In the genomic region with DNA sequence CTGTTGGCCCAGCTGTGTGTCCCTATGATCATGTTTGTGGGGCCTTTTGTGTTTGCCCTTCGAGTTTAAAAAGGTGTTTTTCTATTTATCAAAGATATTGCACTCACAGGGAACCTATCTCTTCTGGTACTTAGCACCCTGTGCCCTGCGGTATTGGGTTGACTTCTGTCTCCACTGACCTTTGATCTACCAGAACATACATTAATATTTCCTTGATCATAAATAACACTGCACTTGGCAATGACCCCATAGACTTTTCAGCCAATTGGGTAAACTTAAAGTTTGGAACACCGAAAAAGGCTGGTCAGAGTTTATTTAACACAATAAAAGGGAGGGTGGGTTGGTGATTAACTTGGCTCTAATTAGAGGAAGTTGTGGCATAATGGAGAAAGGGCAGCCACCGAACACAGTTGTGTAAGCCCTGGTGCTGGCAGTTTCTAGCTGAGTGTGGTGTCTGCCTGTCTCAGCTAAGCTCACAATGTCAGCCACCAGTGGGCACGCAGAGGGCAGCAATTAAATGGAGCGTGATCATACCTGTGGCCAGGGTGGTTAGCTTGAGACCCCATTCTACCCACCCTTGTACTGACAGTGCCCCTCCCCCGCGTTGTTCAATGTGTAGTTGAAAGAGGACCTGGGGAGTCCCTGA, we compare ENCODE assay signal across 10 mouse cellular contexts. TPM values are rescaled to one million over a fixed set of nuclear protein-coding genes. Genes with fewer than 3 reads are reported as not detected.
DNase-seq lines count a peak whose midpoint lies in the region; ATAC-seq and TF ChIP-seq lines count a peak whose summit lies in the region.
"Had no signal": no experiment of that assay in that cellular context is flagged by ENCODE, and none has a peak within 500 bp of the region (broad histone marks: within the 10 kb centered on the region; RNA-seq: fewer than 3 reads in every experiment).

No protein-coding gene starts in this region.

- no peaks in the 10 kb centered on the region for H3K36me3 ChIP-seq in forebrain, embryonic 10.5 days (replicated peaks)
- no peaks in the 10 kb centered on the region for H3K36me3 ChIP-seq in forebrain, embryonic 16.5 days (ENCODE audit: control insufficient read depth, insufficient read depth)
- peaks cover 0 to 3% of the 10 kb centered on the region in 2 experiments; a peak in 2 of 4 replicates for H3K36me3 ChIP-seq in MEL (ENCODE audit: control insufficient read depth in 1 of 2, insufficient read depth in 2 of 2, low read length in 2 of 2)
- H3K36me3 ChIP-seq: G1E; heart, embryonic 15.5 days had no signal

- 69% methylated on average over 8 of the region's 8 CpGs for WGBS in forebrain, embryonic 10.5 days
- 49% methylated on average over 8 of the region's 8 CpGs for WGBS in forebrain, embryonic 16.5 days

- TF ChIP-seq POLR2A in MEL (IDR thresholded peaks at IDR 0.05; ENCODE audit: control insufficient read depth in 1 of 2, insufficient read depth in 1 of 2, low read depth in 1 of 2, low read length in 2 of 2, poor library complexity in 1 of 2), result no peak

- H3K4me1 ChIP-seq in forebrain, embryonic 10.5 days, result peaks cover 6% of the 10 kb centered on the region
- H3K4me1 ChIP-seq in forebrain, embryonic 16.5 days (replicated peaks; ENCODE audit: control insufficient read depth, insufficient read depth, low read length), result peaks cover 9% of the 10 kb centered on the region
- peaks cover 4 to 13% of the 10 kb centered on the region in 2 experiments; a peak in 3 of 4 replicates for H3K4me1 ChIP-seq in MEL (ENCODE audit: control insufficient read depth in 1 of 2, insufficient read depth in 2 of 2, low read length in 2 of 2)

- no peak for TF ChIP-seq RAD21 in MEL (IDR thresholded peaks at IDR 0.05; ENCODE audit: low read depth, low read length)

- no peak overlapping the region for H3K9ac ChIP-seq in forebrain, embryonic 16.5 days (replicated peaks; ENCODE audit: low read depth, low read length)
- H3K9ac ChIP-seq in MEL (ENCODE audit: control insufficient read depth, low read depth, low read length, poor library complexity, severe bottlenecking), result peak overlapping the region; percentile 54

- H3K27ac ChIP-seq in forebrain, embryonic 10.5 days, result no peak overlapping the region
- H3K27ac ChIP-seq in forebrain, embryonic 16.5 days (ENCODE audit: low read length), result no peak overlapping the region
- H3K27ac ChIP-seq in MEL (ENCODE audit: control insufficient read depth, low read depth, low read length), result peak overlapping the region; percentile 55

- no peak; the same call in 1 of the 2 replicates for ATAC-seq in forebrain, embryonic 16.5 days
- ATAC-seq in megakaryocyte-erythroid progenitor cell, adult 5-6 weeks (replicated peaks; ENCODE audit: low FRiP score, low TSS enrichment, poor library complexity, severe bottlenecking), result peak; percentile 44

- no peak for DNase-seq in forebrain, embryonic 10.5 days (ENCODE audit: extremely low spot score, low spot score)
- peak; percentile 76 for DNase-seq in MEL (ENCODE audit: low read depth, low spot score)
- peak; percentile 78 for DNase-seq in gonadal fat pad, adult 2 months (ENCODE audit: low read depth)
- peak; percentile 37 to 46 for DNase-seq in kidney, postnatal 4 days
- DNase-seq in gastrocnemius, postnatal 25 days, result no peak
- DNase-seq in embryo, embryonic 10 days (ENCODE audit: low spot score), result no peak

- H3K79me2 ChIP-seq in MEL (ENCODE audit: control insufficient read depth, insufficient read depth, low read length, poor library complexity), result no peaks in the 10 kb centered on the region

- peaks cover 3% of the 10 kb centered on the region; the same call in 1 of the 2 replicates for H3K27me3 ChIP-seq in forebrain, embryonic 10.5 days (ENCODE audit: poor library complexity, severe bottlenecking)
- H3K27me3 ChIP-seq in forebrain, embryonic 16.5 days (replicated peaks; ENCODE audit: control insufficient read depth, insufficient read depth, low read length), result no peaks in the 10 kb centered on the region
- no peaks in the 10 kb centered on the region for H3K27me3 ChIP-seq in MEL (ENCODE audit: control insufficient read depth in 1 of 2, insufficient read depth in 2 of 2, low read length in 2 of 2)
- H3K27me3 ChIP-seq: heart, embryonic 15.5 days had no signal

- TF ChIP-seq EP300 in MEL (IDR thresholded peaks at IDR 0.05; ENCODE audit: low read depth in 1 of 2, low read length in 2 of 2), result peak in 1 of 2 experiments; percentile 10; a peak in 1 of 4 replicates

- TF ChIP-seq CTCF in MEL (IDR thresholded peaks at IDR 0.05 in 2 of 3, conservative IDR thresholded peaks at IDR 0.05 in 1 of 3; ENCODE audit: control insufficient read depth in 1 of 3, insufficient read depth in 1 of 3, low read depth in 2 of 3, low read length in 3 of 3, poor library complexity in 1 of 3, severe bottlenecking in 1 of 3), result no peak

- peak overlapping the region; percentile 56; the same call in 1 of the 2 replicates for H3K4me3 ChIP-seq in forebrain, embryonic 10.5 days
- no peak overlapping the region for H3K4me3 ChIP-seq in forebrain, embryonic 16.5 days (replicated peaks; ENCODE audit: low read length)
- peak overlapping the region; percentile 35 to 44 for H3K4me3 ChIP-seq in MEL (ENCODE audit: control insufficient read depth in 1 of 2, insufficient read depth in 1 of 2, low read depth in 2 of 2, low read length in 2 of 2)

- no peak overlapping the region for H3K4me2 ChIP-seq in forebrain, embryonic 16.5 days (ENCODE audit: low read length)

- no peaks in the 10 kb centered on the region for H3K9me3 ChIP-seq in forebrain, embryonic 10.5 days
- H3K9me3 ChIP-seq in forebrain, embryonic 16.5 days (ENCODE audit: control insufficient read depth, low read length), result no peaks in the 10 kb centered on the region
- H3K9me3 ChIP-seq in MEL (replicated peaks; ENCODE audit: insufficient read depth, low read length), result no peaks in the 10 kb centered on the region
- H3K9me3 ChIP-seq: G1E; heart, embryonic 15.5 days had no signal

TF ChIP-seq in MEL, 35 proteins besides CTCF, POLR2A, EP300 and RAD21:
- TF ChIP-seq POLR2AphosphoS2 (IDR thresholded peaks at IDR 0.05; ENCODE audit: low read length), result no peak
- no peak for TF ChIP-seq ZMIZ1 (IDR thresholded peaks at IDR 0.05; ENCODE audit: low read depth, low read length)
- TF ChIP-seq ZKSCAN1 (IDR thresholded peaks at IDR 0.05; ENCODE audit: low read depth, low read length), result no peak
- no peak for TF ChIP-seq MAFK (IDR thresholded peaks at IDR 0.05; ENCODE audit: borderline replicate concordance, low read depth, low read length)
- no peak for TF ChIP-seq MAZ (IDR thresholded peaks at IDR 0.05; ENCODE audit: low read depth, low read length)
- 0 out of 2 replicates have a peak, but pooled peaks have one; percentile 15 for TF ChIP-seq HCFC1 (IDR thresholded peaks at IDR 0.05; ENCODE audit: low read depth, low read length)
- no peak for TF ChIP-seq TBP (IDR thresholded peaks at IDR 0.05; ENCODE audit: low read depth, low read length)
- peak; percentile 30; the same call in 1 of the 2 replicates for TF ChIP-seq TCF12 (IDR thresholded peaks at IDR 0.05; ENCODE audit: low read depth, low read length)
- TF ChIP-seq SMC3 (IDR thresholded peaks at IDR 0.05; ENCODE audit: low read depth, low read length), result no peak
- TF ChIP-seq MYC (IDR thresholded peaks at IDR 0.05; ENCODE audit: low read depth, low read length), result 0 out of 2 replicates have a peak, but pooled peaks have one; percentile 63
- TF ChIP-seq ELF1 (IDR thresholded peaks at IDR 0.05; ENCODE audit: low read depth, low read length), result no peak
- peak; percentile 56 for TF ChIP-seq SIN3A (IDR thresholded peaks at IDR 0.05; ENCODE audit: low read length)

RNA-seq across cellular contexts. Expression of a gene that starts 38.5 kb away (rescaled TPM):
- polyA plus RNA-seq in forebrain, embryonic 10.5 days (2016; fragmentation: Nextera tagmentation; extraction: Ambion mirVana), result 29.2 and 33.4 TPM in 2 replicates
- polyA plus RNA-seq in forebrain, embryonic 16.5 days (2015; fragmentation: Nextera tagmentation; extraction: Ambion mirVana), result 52.8 and 59.4 TPM in 2 replicates
- total RNA-seq in MEL (2012; rRNA removed), result 41.2 and 46.1 TPM in 2 replicates
- 10 to 100 TPM in 1 of 2 experiments, not detected in 1; 32.8 TPM for polyA plus RNA-seq in MEL (2012; ENCODE audit: insufficient read depth in 1 of 2, insufficient read length in 2 of 2, low read depth in 1 of 2, low replicate concordance in 2 of 2, missing spikeins in 1 of 2)
- polyA plus RNA-seq in gonadal fat pad, adult 2 months (2012; rRNA removed), result 10.4 and 10.9 TPM in 2 replicates
- total RNA-seq in megakaryocyte-erythroid progenitor cell, adult 5-6 weeks (2014; fragmentation: Nextera tagmentation), result 58.0 and 65.5 TPM in 2 replicates
- 75.3 and 94.0 TPM in 2 replicates for total RNA-seq in megakaryocyte-erythroid progenitor cell, adult 5-6 weeks (2017)
- total RNA-seq in gastrocnemius, postnatal 25 days (2021), result 1 to 10 TPM; 3.9 to 4.1 TPM

Comparison
In these comparisons a context has a peak if more than half of its experiments do, and no peak if none do; other contexts are left out.
1. DNase-seq: peak in MEL (single experiment), gonadal fat pad, adult 2 months (single experiment) and kidney, postnatal 4 days (2 of 2); none in forebrain, embryonic 10.5 days (single experiment), gastrocnemius, postnatal 25 days (single experiment) and embryo, embryonic 10 days (single experiment).